Mouse (Mus musculus) lung, postnatal 0 days (tissue): ENCODE measurements at regions not wholly inside any gene's neighbourhood (a gene's known extent, or its start where the extent isn't known, plus 50 kb on each side); places are given as distances from the start of the nearest gene placed in this dataset.

Experiments
- ATAC-seq: fragments of 200-750 bp; cut with Nextera tagmentation; 2 replicates; pipeline ENCODE4 v1.8.0; 2017; ENCODE audit warnings: moderate library complexity
- DNase-seq: peaks from one replicate; pipeline ENCODE4 v3.0.0-alpha.2; 2016; ENCODE audit warnings: low spot score
- H3K27ac ChIP-seq: fragments of 300-500 bp; sonication (generic); 2 replicates; pipeline ENCODE4 v1.5.1; 2014; ENCODE audit warnings: antibody characterized with exemption, mild to moderate bottlenecking, low read length, mixed read lengths
- H3K27me3 ChIP-seq: fragments of 300-500 bp; sonication (generic); replicated peaks from 2 replicates; pipeline ENCODE4 v1.6.1; 2014; ENCODE audit warnings: low read length, mixed read lengths; ENCODE audit not compliant: insufficient read depth
- H3K36me3 ChIP-seq: fragments of 300-500 bp; sonication (generic); 2 replicates; pipeline ENCODE4 v1.6.1; 2014; ENCODE audit warnings: low read length, mixed read lengths; ENCODE audit not compliant: insufficient read depth
- H3K4me1 ChIP-seq: fragments of 300-500 bp; sonication (generic); 2 replicates; pipeline ENCODE4 v1.6.1; 2014; ENCODE audit warnings: antibody characterized with exemption, low read depth, low read length, mixed read lengths; ENCODE audit not compliant: insufficient read depth
- H3K4me2 ChIP-seq: fragments of 300-500 bp; sonication (generic); replicated peaks from 2 replicates; pipeline ENCODE4 v1.6.1; 2014; ENCODE audit warnings: low read depth, mild to moderate bottlenecking, low read length, moderate library complexity, mixed read lengths
- H3K4me3 ChIP-seq: fragments of 300-500 bp; sonication (generic); 2 replicates; pipeline ENCODE4 v1.5.1; 2014; ENCODE audit warnings: low read depth, low read length
- H3K9ac ChIP-seq: fragments of 300-500 bp; sonication (generic); replicated peaks from 2 replicates; pipeline ENCODE4 v1.6.1; 2014; ENCODE audit warnings: low read depth, mild to moderate bottlenecking
- H3K9me3 ChIP-seq: fragments of 300-500 bp; sonication (generic); 2 replicates; pipeline ENCODE4 v1.6.1; 2016; ENCODE audit warnings: low read length, mixed read lengths
- CTCF ChIP-seq: IDR thresholded peaks from 2 replicates; pipeline ENCODE4 v1.5.1; 2016; ENCODE audit warnings: antibody characterized with exemption, mild to moderate bottlenecking
- EP300 ChIP-seq: IDR thresholded peaks from 2 replicates; pipeline ENCODE4 v1.6.1; 2016; ENCODE audit warnings: antibody characterized with exemption, mild to moderate bottlenecking, control low read depth
- WGBS: fragments of 180-500 bp; shearing (Covaris S2); extraction: QIAGEN DNeasy Blood & Tissue Kit; methylation state at CpG from one replicate; pipeline ENCODE4 v1.1.7; 2014; 5-methylcytosine and 5-hydroxymethylcytosine counted together

DNA sequence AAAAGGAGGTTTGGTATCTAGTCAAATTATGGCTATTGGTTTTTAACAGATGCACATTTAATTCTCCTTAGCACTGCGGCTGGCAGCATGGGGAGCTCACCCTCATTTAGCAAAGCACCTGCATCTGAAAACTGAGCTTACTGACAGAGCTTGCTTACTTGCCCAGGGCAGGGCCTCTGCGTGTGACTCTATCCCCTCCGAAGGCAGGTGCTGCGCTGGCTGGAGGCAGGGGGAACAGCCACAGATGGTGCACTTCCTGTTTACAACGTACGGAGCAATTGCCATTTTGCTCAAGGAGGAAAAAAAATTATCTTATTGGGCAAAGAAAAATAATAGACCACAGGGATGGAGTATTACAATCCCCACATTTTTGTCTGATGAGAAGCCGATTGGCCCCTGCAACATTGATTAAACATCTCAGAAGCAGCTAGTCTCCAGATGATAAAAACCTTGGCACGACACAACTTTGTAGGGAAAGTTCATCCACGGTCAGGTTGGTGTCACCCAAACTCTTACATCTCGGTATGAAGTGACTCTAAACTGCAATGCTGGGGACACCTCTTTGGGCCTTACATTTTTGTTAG, 92.5 kb downstream of the Cops8 start:
- Histone ChIP-seq H3K36me3 (no peaks in the 10 kb centered on the region), H3K4me2 (no peak overlapping the region), H3K4me3 (no peak overlapping the region), H3K27ac (no peak overlapping the region), H3K4me1 (no peaks in the 10 kb centered on the region), H3K27me3 (no peaks in the 10 kb centered on the region), H3K9ac (no peak overlapping the region), H3K9me3 (no peaks in the 10 kb centered on the region)
- DNase-seq (no peak), ATAC-seq (no peak)
- 39% methylated on average over 10 of the region's 10 CpGs for WGBS
- TF ChIP-seq EP300 (no peak), CTCF (no peak)

DNA sequence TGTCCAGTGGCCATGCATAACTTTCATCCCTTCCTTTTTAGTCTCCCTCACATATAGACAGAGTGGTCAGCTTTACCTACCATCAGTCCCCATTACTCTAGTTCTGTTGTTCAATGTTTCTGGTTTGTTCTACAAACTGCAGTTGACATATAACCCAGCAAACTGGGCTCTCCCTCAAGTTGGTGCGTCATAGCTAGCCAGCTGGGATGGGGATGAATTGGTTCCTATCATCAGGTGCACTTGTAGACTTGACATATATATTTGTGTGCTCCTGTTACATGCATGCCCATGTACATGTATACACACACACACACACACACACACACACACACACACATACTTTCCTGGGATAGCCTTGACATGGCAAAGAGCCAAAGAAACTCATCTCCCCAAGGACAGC, 93.2 kb downstream of the Cops8 start:
- TF ChIP-seq CTCF: no peak
- TF ChIP-seq EP300: no peak

DNA sequence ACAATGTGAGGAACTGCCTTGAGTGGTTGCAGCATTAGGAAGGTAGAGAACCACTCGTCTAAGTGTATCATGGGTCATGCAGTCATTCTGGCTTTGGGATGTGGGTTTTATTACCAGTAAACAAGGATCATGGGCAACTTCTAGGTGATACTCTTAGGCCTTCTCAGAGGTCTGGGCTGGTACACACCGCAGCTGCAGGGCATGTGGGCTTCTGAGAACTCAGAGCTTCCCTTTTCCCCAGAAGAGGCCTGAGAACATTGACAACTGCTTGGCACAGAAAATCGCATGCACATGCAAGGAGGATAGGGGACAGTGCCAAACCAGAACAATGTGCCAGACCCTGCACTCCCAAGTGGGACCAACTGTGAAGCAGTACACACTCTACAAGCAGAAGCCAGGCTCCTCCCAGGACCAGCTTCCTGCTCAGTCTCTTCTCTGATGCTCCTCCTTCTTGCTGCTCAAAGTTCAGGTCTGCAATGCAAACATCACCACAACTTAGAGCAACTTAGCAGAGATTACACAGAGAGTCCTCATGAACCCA, 94.3 kb downstream of the Cops8 start:
- no peaks in the 10 kb centered on the region for H3K4me1 ChIP-seq
- no peaks in the 10 kb centered on the region for H3K36me3 ChIP-seq
- H3K4me2 ChIP-seq: no peak overlapping the region
- H3K9ac ChIP-seq: no peak overlapping the region
- no peak overlapping the region for H3K4me3 ChIP-seq
- TF ChIP-seq EP300: no peak
- TF ChIP-seq CTCF: no peak
- 81% methylated on average over 3 of the region's 3 CpGs for WGBS
- H3K27me3 ChIP-seq: no peaks in the 10 kb centered on the region
- no peak for DNase-seq
- H3K27ac ChIP-seq: no peak overlapping the region
- no peaks in the 10 kb centered on the region for H3K9me3 ChIP-seq
- ATAC-seq: peak; percentile 17; the same call in 1 of the 2 replicates

More for the DNA sequence above, 93.2 kb downstream of the Cops8 start:
- WGBS: 82% methylated on average over 1 of the region's 1 CpGs
- H3K9ac ChIP-seq: no peak overlapping the region
- no peaks in the 10 kb centered on the region for H3K36me3 ChIP-seq
- H3K27me3 ChIP-seq: no peaks in the 10 kb centered on the region
- no peaks in the 10 kb centered on the region for H3K9me3 ChIP-seq
- no peak for ATAC-seq
- no peak overlapping the region for H3K4me3 ChIP-seq
- DNase-seq: no peak
- no peaks in the 10 kb centered on the region for H3K4me1 ChIP-seq
- no peak overlapping the region for H3K4me2 ChIP-seq
- H3K27ac ChIP-seq: no peak overlapping the region

DNA sequence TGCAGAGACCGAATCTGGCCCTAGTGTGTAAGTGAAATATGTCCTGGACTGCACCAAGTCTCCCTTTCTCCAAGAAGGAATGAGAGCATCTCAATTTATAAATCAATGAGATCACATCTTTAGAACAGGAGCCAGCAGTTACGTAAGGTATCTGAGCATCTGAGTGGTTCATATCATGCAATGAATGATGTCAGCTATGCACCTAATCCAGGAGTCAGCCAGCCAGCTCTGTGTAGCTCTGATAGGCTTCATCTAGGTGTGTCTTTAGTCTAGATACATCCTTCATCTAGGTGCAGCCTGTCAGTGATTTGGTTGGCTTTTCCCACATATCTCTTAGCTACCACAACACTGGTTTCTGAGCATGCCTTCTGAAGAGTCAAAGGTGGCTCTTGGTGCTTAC, 95.8 kb downstream of the Cops8 start:
- Histone ChIP-seq H3K27ac (no peak overlapping the region), H3K36me3 (no peaks in the 10 kb centered on the region), H3K9me3 (no peaks in the 10 kb centered on the region), H3K4me1 (no peaks in the 10 kb centered on the region), H3K27me3 (no peaks in the 10 kb centered on the region), H3K4me3 (no peak overlapping the region), H3K9ac (no peak overlapping the region), H3K4me2 (no peak overlapping the region)
- TF ChIP-seq CTCF (no peak), EP300 (no peak)
- DNase-seq (no peak), ATAC-seq (no peak)
- WGBS: 82% methylated on average over 2 of the region's 2 CpGs

DNA sequence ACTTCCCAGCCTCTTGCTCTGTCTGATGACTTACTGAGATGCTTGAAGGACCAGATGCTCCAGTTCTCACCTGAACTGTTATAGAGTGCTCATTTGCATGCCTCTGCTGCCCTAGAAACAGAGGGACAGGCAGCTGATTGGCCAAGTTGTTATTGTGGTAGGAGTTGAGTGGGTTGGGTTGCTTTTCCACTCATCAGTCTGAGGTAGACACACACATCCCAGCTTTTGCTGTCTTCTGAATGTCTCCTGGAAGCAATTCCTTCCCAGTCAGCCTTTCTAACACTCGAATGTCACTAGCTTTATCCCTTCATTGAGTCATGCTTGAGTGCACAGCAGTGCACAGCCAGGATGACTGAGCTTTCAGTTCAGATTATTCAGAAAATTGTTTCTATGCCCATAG, 99.0 kb downstream of the Cops8 start:
- DNase-seq: no peak
- H3K36me3 ChIP-seq: no peaks in the 10 kb centered on the region
- no peaks in the 10 kb centered on the region for H3K27me3 ChIP-seq
- no peak overlapping the region for H3K4me3 ChIP-seq
- no peak for TF ChIP-seq CTCF
- TF ChIP-seq EP300: no peak
- no peaks in the 10 kb centered on the region for H3K4me1 ChIP-seq
- H3K27ac ChIP-seq: no peak overlapping the region
- 72% methylated on average over 1 of the region's 1 CpGs for WGBS
- no peak overlapping the region for H3K4me2 ChIP-seq
- H3K9me3 ChIP-seq: no peaks in the 10 kb centered on the region
- no peak overlapping the region for H3K9ac ChIP-seq
- no peak for ATAC-seq

DNA sequence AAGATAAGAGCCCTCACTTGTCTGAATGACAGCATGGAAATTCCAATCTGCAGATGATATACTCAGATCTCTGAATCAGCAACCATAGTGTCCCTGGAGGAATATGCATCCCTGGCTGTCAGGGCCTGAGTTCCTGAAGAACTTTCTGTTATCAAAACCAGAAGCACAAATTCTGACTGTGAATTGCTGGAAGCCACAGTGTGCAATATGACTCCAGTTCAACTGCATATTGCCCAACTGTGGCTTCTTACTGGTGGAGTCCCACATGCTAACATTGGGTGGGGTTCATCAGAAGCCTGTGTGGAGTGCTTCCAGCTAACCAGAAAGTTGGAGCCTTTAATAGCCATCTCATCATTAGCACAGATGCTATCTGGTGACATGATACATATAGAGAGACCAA, 103.6 kb downstream of the Cops8 start:
- Histone ChIP-seq H3K4me2 (no peak overlapping the region), H3K4me1 (no peaks in the 10 kb centered on the region), H3K9me3 (no peaks in the 10 kb centered on the region), H3K27me3 (no peaks in the 10 kb centered on the region), H3K9ac (no peak overlapping the region), H3K4me3 (no peak overlapping the region), H3K36me3 (no peaks in the 10 kb centered on the region), H3K27ac (no peak overlapping the region)
- DNase-seq: no peak
- TF ChIP-seq CTCF (no peak), EP300 (no peak)
- ATAC-seq: no peak

DNA sequence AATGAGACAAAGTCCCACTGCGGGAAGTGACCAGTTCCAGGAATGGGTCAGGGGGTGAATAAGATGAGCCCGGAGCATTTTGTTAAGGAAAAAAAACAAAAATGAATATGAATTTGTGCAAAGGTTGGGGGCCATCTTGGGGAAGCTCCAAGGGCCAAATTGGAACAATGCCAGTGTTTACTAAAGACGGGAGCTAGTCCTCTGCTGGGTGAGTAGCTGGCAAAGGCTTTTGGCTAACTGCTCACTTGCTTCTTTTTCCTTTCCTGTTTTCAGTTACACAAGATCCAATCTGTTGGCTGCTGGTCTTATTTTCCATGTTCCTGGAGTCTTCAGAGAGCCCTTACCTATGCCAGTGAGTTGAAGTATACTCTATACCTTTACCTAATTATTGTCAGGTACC, 107.0 kb downstream of the Cops8 start:
- TF ChIP-seq CTCF (no peak), EP300 (no peak)
- H3K9ac ChIP-seq: no peak overlapping the region
- WGBS: 44% methylated on average over 3 of the region's 3 CpGs
- no peak overlapping the region for H3K27ac ChIP-seq
- ATAC-seq (no peak), DNase-seq (peak; percentile 55)
- no peaks in the 10 kb centered on the region for H3K9me3 ChIP-seq
- no peaks in the 10 kb centered on the region for H3K36me3 ChIP-seq
- no peaks in the 10 kb centered on the region for H3K27me3 ChIP-seq
- no peak overlapping the region for H3K4me3 ChIP-seq
- no peaks in the 10 kb centered on the region for H3K4me1 ChIP-seq
- H3K4me2 ChIP-seq: no peak overlapping the region
